Mouse (Mus musculus) cortical plate, adult 2 months (tissue): ENCODE measurements around the gene Adcy9.
"Not testable (repeated sequence)": the region's sequence is repeated elsewhere in the genome, so short reads cannot be mapped to it uniquely, and the experiment has no call there.

ENCODE experiments used
- CTCF ChIP-seq: fragments of 200-500 bp; IDR thresholded peaks from 2 replicates; pipeline ENCODE4 v1.5.1; 2011; ENCODE audit warnings: mild to moderate bottlenecking, control low read depth, low read length; ENCODE audit not compliant: insufficient read depth; ENCODE audit errors: extremely low read depth
- POLR2A ChIP-seq: fragments of 200-500 bp; IDR thresholded peaks from 2 replicates; pipeline ENCODE4 v1.6.1; 2011; ENCODE audit warnings: mild to moderate bottlenecking, low read length, control low read depth; ENCODE audit not compliant: insufficient read depth; ENCODE audit errors: extremely low read depth

- not testable (repeated sequence) for TF ChIP-seq CTCF, POLR2A
Observed at GRCm38 (mm10) chr16:4339216-4339615, 81.1 kb downstream of the Adcy9 start.
